Mouse (Mus musculus) kidney, embryonic 14.5 days (tissue): Measurements from ENCODE around the gene Use1. TPM values are rescaled to one million over a fixed set of nuclear protein-coding genes. Genes with fewer than 3 reads are reported as not detected.

Experiments used
- polyA plus RNA-seq: library from polyadenylated mRNA; unstranded; fragments of >200 nt; fragmentation: Nextera tagmentation; extraction: Ambion mirVana; gene quantifications from 2 replicates; pipeline ENCODE4 v1.2.1, GENCODE M21; 2014

Gene Use1
- polyA plus RNA-seq, 1 experiment from 2014 or later, result 112 TPM

Other genes starting within 250 kb of the Use1 start
- gene Myo9b, start 94.1 kb upstream of the Use1 start, polyA plus RNA-seq, result 14.6 and 23.7 TPM in 2 replicates
- gene Haus8, start 93.9 kb upstream of the Use1 start, polyA plus RNA-seq, result 53.3 and 55.5 TPM in 2 replicates
- 4.6 and 5.2 TPM in 2 replicates for gene Ocel1, start 4.5 kb downstream of the Use1 start, polyA plus RNA-seq
- gene Nr2f6, start 15.1 kb downstream of the Use1 start, polyA plus RNA-seq, result 134 and 149 TPM in 2 replicates
- 10.4 and 12.3 TPM in 2 replicates for gene Ushbp1, start 29.0 kb downstream of the Use1 start, polyA plus RNA-seq
- gene Babam1, start 30.0 kb downstream of the Use1 start, polyA plus RNA-seq, result 107 and 125 TPM in 2 replicates
- 28.5 and 38.2 TPM in 2 replicates for gene Ankle1, start 39.2 kb downstream of the Use1 start, polyA plus RNA-seq
- gene Abhd8, start 96.8 kb downstream of the Use1 start, polyA plus RNA-seq, result 26.5 and 32.5 TPM in 2 replicates
- 178 and 192 TPM in 2 replicates for gene Mrpl34, start 98.1 kb downstream of the Use1 start, polyA plus RNA-seq
- gene Dda1, start 102.4 kb downstream of the Use1 start, polyA plus RNA-seq, result 106 and 113 TPM in 2 replicates
- 2.9 and 3.4 TPM in 2 replicates for gene Ano8, start 119.1 kb downstream of the Use1 start, polyA plus RNA-seq
- gene Gtpbp3, start 121.3 kb downstream of the Use1 start, polyA plus RNA-seq, result 6.6 and 8.4 TPM in 2 replicates
- 117 and 123 TPM in 2 replicates for gene Plvap, start 144.9 kb downstream of the Use1 start, polyA plus RNA-seq
- gene Ccdc194, start 158.9 kb downstream of the Use1 start, polyA plus RNA-seq, result 0.27 and 0.34 TPM in 2 replicates
- 8.6 and 17.1 TPM in 2 replicates for gene Bst2, start 170.6 kb downstream of the Use1 start, polyA plus RNA-seq
- 98.7 and 111 TPM in 2 replicates for gene Mvb12a, start 176.1 kb downstream of the Use1 start, polyA plus RNA-seq
- 8.2 and 11.2 TPM in 2 replicates for gene Tmem221, start 192.0 kb downstream of the Use1 start, polyA plus RNA-seq
- gene Nxnl1, start 199.8 kb downstream of the Use1 start, polyA plus RNA-seq, result 0.16 and 0.27 TPM in 2 replicates
- 26.5 and 30.9 TPM in 2 replicates for gene Slc27a1, start 202.0 kb downstream of the Use1 start, polyA plus RNA-seq
- gene Pgls, start 225.3 kb downstream of the Use1 start, polyA plus RNA-seq, result 283 and 289 TPM in 2 replicates
- 2.7 and 3.4 TPM in 2 replicates for gene Fam129c, start 230.8 kb downstream of the Use1 start, polyA plus RNA-seq
- 61.4 and 76.8 TPM in 2 replicates for gene Colgalt1, start 244.2 kb downstream of the Use1 start, polyA plus RNA-seq